Mouse (Mus musculus): Measurements from ENCODE around the gene Tspan5. TPM values are rescaled to one million over a fixed set of nuclear protein-coding genes. Genes with fewer than 3 reads are reported as not detected.

The Tspan5 gene
- polyA plus RNA-seq, 2 experiments = 2.0 to 2.9 TPM

DNA sequence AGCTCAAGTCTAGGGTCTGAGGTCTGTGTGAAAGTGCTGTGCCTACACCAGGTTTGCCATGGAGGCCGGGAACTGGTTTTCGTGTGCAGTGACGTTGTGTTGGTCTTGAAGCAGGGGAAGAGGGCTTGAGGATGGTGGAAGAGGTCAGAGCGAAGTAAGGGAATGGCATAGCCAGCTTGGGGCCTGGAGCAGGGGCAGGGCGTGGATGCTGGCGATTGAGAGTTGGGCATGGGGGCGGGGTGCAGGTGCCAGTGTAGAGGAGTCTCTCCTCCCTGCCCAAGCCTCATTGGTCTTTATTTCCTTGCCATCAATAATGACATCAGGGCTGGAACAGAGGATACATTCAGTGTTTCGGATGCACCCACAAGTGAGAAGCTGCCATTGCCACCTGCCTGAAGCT, 67.5 kb downstream of the Tspan5 start:
- Histone ChIP-seq H3K4me1 (replicated peaks; ENCODE audit: control insufficient read depth in 2 of 2, insufficient read depth in 2 of 2, low read length in 1 of 2) (0 out of 4 replicates have a peak, but pooled peaks cover 0 to 2% of the 10 kb centered on the region in 2 experiments), H3K9ac (replicated peaks) (no peak overlapping the region), H3K27ac (no peak overlapping the region), H3K4me2 (ENCODE audit: low read depth) (no peak overlapping the region), H3K36me3 (replicated peaks; ENCODE audit: control insufficient read depth, insufficient read depth, low read depth) (no peaks in the 10 kb centered on the region), H3K4me3 (ENCODE audit: insufficient read depth in 1 of 2, low read depth in 2 of 2, low read length in 2 of 2) (no peak overlapping the region), H3K27me3 (ENCODE audit: control insufficient read depth, insufficient read depth, low read length) (no peaks in the 10 kb centered on the region), H3K9me3 (ENCODE audit: control insufficient read depth, low read length) (no peaks in the 10 kb centered on the region)
- ATAC-seq (ENCODE audit: insufficient read depth) = no peak
- DNase-seq (ENCODE audit: low read depth in 3 of 3, low spot score in 3 of 3) = no peak
- TF ChIP-seq CTCF (IDR thresholded peaks at IDR 0.05; ENCODE audit: low read depth) (no peak), EP300 (IDR thresholded peaks at IDR 0.05; ENCODE audit: low read depth) (no peak)
- 72% methylated on average over 8 of the region's 8 CpGs for WGBS (ENCODE audit: insufficient replicate concordance)

DNA sequence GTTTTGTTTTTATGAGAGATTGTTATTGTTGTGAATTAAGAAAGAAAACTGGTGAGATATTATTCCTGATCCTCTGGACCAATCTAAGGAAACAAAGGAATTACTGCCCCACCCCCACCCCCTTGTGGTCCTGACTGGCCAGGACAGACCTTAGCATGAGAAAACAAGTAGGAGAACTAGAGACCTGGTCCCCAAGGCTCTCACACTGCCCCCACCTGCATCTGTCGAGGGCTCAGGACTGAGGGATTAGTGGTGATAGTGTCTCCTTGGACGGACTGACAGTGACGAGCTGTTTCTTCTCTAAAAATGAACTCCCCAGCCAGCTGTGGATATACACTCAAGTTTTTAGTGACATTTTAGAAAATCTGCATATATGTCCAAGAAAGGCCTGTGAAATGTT, 70.6 kb downstream of the Tspan5 start:
- TF ChIP-seq EP300 (IDR thresholded peaks at IDR 0.05; ENCODE audit: low read depth) (no peak), CTCF (IDR thresholded peaks at IDR 0.05; ENCODE audit: low read depth) (no peak)
- ATAC-seq (ENCODE audit: insufficient read depth) (no peak), DNase-seq (ENCODE audit: low read depth in 3 of 3, low spot score in 3 of 3) (no peak)
- no peaks in the 10 kb centered on the region for H3K36me3 ChIP-seq (replicated peaks; ENCODE audit: control insufficient read depth, insufficient read depth, low read depth)
- no peak overlapping the region for H3K27ac ChIP-seq
- WGBS (ENCODE audit: insufficient replicate concordance) = 49% methylated on average over 3 of the region's 3 CpGs
- 0 out of 4 replicates have a peak, but pooled peaks cover 0 to 2% of the 10 kb centered on the region in 2 experiments for H3K4me1 ChIP-seq (replicated peaks; ENCODE audit: control insufficient read depth in 2 of 2, insufficient read depth in 2 of 2, low read length in 1 of 2)
- no peaks in the 10 kb centered on the region for H3K9me3 ChIP-seq (ENCODE audit: control insufficient read depth, low read length)
- no peak overlapping the region for H3K9ac ChIP-seq (replicated peaks)
- no peaks in the 10 kb centered on the region for H3K27me3 ChIP-seq (ENCODE audit: control insufficient read depth, insufficient read depth, low read length)
- no peak overlapping the region for H3K4me2 ChIP-seq (ENCODE audit: low read depth)
- H3K4me3 ChIP-seq (ENCODE audit: insufficient read depth in 1 of 2, low read depth in 2 of 2, low read length in 2 of 2) = no peak overlapping the region

DNA sequence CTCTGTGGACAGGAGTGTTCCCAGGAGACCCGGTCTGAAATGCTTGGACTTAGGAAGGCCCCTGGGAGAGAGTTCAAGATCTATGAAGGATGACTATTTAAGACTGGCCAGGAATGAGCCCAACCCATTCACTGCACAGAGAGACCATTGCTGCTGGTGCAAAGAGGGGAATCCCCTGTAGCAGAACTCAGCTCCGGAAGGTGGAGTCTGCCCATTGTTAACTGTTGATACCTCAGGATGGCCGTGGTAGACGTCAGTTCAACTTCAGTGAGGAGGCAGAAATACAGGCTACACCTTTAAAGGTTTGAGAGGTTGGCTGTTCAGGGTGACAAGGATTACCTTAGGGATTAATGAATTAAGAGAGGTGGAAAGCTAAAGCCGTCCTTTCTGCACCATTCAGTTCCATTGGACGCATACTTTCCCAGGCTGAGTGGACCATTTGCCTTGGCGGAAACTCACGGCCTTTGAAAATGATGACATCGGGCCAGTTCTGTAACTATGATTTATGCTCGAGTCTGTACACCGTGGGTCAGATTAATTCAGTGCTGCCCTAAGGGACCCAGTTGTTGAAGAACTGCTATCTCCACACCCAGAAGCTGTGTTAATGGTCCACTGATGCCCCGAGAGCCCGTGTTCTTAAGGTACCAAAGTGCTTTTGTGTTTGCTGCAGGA, 71.3 kb downstream of the Tspan5 start:
- WGBS (ENCODE audit: insufficient replicate concordance) = 69% methylated on average over 13 of the region's 13 CpGs
- Histone ChIP-seq H3K36me3 (replicated peaks; ENCODE audit: control insufficient read depth, insufficient read depth, low read depth) (no peaks in the 10 kb centered on the region), H3K4me2 (ENCODE audit: low read depth) (no peak overlapping the region), H3K4me1 (replicated peaks; ENCODE audit: control insufficient read depth in 2 of 2, insufficient read depth in 2 of 2, low read length in 1 of 2) (0 out of 4 replicates have a peak, but pooled peaks cover 0 to 2% of the 10 kb centered on the region in 2 experiments), H3K27ac (no peak overlapping the region), H3K9me3 (ENCODE audit: control insufficient read depth, low read length) (no peaks in the 10 kb centered on the region), H3K4me3 (ENCODE audit: insufficient read depth in 1 of 2, low read depth in 2 of 2, low read length in 2 of 2) (no peak overlapping the region), H3K27me3 (ENCODE audit: control insufficient read depth, insufficient read depth, low read length) (no peaks in the 10 kb centered on the region), H3K9ac (replicated peaks) (no peak overlapping the region)
- DNase-seq (ENCODE audit: low read depth in 3 of 3, low spot score in 3 of 3) (no peak), ATAC-seq (ENCODE audit: insufficient read depth) (no peak)
- TF ChIP-seq EP300 (IDR thresholded peaks at IDR 0.05; ENCODE audit: low read depth) = no peak
- no peak for TF ChIP-seq CTCF (IDR thresholded peaks at IDR 0.05; ENCODE audit: low read depth)

DNA sequence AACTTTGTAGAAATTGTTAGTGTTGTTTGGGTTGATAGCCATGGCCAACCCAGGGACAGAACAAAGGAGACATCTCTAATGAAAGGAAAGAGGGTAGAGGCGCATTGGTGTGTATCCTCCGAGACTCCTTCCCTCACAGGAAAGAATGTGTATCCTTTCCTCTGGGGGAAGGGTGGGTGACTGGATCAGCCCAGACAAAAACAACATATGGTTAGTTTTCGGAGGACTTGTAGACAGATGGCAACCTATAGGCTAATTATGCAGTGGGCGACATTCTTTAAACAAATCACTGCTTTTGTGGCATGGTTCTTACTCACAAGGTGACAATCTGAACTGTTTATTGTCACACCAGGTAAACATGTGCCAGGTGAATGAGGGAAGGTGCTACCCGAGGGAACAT, 72.5 kb downstream of the Tspan5 start:
- no peaks in the 10 kb centered on the region for H3K27me3 ChIP-seq (ENCODE audit: control insufficient read depth, insufficient read depth, low read length)
- ATAC-seq (ENCODE audit: insufficient read depth) = no peak
- no peaks in the 10 kb centered on the region for H3K36me3 ChIP-seq (replicated peaks; ENCODE audit: control insufficient read depth, insufficient read depth, low read depth)
- H3K9me3 ChIP-seq (ENCODE audit: control insufficient read depth, low read length) = no peaks in the 10 kb centered on the region
- no peak for TF ChIP-seq EP300 (IDR thresholded peaks at IDR 0.05; ENCODE audit: low read depth)
- H3K9ac ChIP-seq (replicated peaks) = no peak overlapping the region
- H3K27ac ChIP-seq = no peak overlapping the region
- 0 out of 4 replicates have a peak, but pooled peaks cover 0 to under 1% of the 10 kb centered on the region in 2 experiments for H3K4me1 ChIP-seq (replicated peaks; ENCODE audit: control insufficient read depth in 2 of 2, insufficient read depth in 2 of 2, low read length in 1 of 2)
- H3K4me3 ChIP-seq (ENCODE audit: insufficient read depth in 1 of 2, low read depth in 2 of 2, low read length in 2 of 2) = no peak overlapping the region
- 69% methylated on average over 5 of the region's 5 CpGs for WGBS (ENCODE audit: insufficient replicate concordance)
- no peak overlapping the region for H3K4me2 ChIP-seq (ENCODE audit: low read depth)
- no peak for DNase-seq (ENCODE audit: low read depth in 3 of 3, low spot score in 3 of 3)

DNA sequence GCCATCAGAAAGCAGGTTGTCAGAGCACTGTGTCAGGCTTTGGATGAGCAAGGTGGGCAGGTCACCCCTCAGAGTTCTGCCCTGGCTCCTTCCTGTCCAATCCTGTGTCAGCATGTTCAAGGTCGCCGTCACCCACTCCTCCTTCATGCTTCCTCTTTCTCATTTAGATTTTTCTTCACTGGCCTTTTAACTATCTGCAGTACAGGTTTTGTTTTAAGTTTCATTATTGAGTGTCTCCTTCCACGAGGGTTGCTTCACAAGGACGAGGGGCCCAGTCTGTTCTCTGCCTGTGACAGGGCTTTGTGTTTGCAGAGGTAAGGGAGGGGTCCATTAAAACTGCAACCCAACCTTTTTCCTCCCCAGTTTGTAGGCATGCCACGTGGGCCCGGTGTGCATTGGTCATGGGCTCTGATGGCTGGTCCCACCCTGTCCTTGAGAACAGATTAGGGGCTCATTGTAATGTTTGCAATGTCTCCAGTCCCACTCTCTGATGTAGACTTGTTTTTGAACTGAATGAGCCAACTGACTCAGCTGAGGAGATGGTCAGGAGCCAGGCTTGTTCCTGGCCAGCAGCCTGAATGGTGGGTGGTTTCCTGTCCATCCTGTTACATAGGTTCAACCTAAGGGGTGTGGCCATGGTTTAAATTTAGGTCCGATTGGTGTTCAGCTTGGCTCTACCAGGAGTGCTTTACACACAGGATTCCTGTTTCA, 73.3 kb downstream of the Tspan5 start:
- no peak for TF ChIP-seq CTCF (IDR thresholded peaks at IDR 0.05; ENCODE audit: low read depth)
- no peak for TF ChIP-seq EP300 (IDR thresholded peaks at IDR 0.05; ENCODE audit: low read depth)
- no peak for ATAC-seq (ENCODE audit: insufficient read depth)
- no peaks in the 10 kb centered on the region for H3K27me3 ChIP-seq (ENCODE audit: control insufficient read depth, insufficient read depth, low read length)

More for the DNA sequence above, 73.3 kb downstream of the Tspan5 start:
- WGBS (ENCODE audit: insufficient replicate concordance) = 45% methylated on average over 7 of the region's 7 CpGs
- Histone ChIP-seq H3K36me3 (replicated peaks; ENCODE audit: control insufficient read depth, insufficient read depth, low read depth) (no peaks in the 10 kb centered on the region), H3K4me2 (ENCODE audit: low read depth) (no peak overlapping the region), H3K4me1 (replicated peaks; ENCODE audit: control insufficient read depth in 2 of 2, insufficient read depth in 2 of 2, low read length in 1 of 2) (no peaks in the 10 kb centered on the region), H3K9ac (replicated peaks) (no peak overlapping the region), H3K27ac (no peak overlapping the region), H3K4me3 (ENCODE audit: insufficient read depth in 1 of 2, low read depth in 2 of 2, low read length in 2 of 2) (no peak overlapping the region), H3K9me3 (ENCODE audit: control insufficient read depth, low read length) (no peaks in the 10 kb centered on the region)
- no peak for DNase-seq (ENCODE audit: low read depth in 3 of 3, low spot score in 3 of 3)

All from liver, embryonic 14.5 days (tissue).